ENCODE assay signal across 10 mouse cellular contexts in the genomic region with DNA sequence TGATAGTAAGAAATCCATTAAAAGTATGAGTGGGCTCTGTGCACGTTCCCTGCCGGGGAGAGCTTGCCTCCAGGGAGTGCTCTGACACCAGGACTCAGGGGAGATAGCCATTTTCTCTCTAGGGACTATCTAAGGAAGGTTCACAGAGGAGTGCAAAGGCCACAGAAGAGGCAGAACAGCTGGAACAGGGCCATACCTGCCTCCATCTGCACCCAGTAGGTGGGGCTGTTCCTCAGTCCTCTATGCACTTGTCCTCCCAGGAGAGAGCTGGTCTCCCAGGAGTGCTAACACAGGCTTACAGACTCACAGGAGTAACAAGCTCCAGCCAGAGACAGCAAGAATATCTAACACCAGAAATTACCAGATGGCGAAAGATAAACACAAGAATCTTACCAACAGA.
A peak's percentile ranks its signal among the peaks of the same experiment; 100 is the strongest.
DNase-seq lines count a peak whose midpoint lies in the region; ATAC-seq and TF ChIP-seq lines count a peak whose summit lies in the region.
"Had no signal": no experiment of that assay in that cellular context is flagged by ENCODE, and none has a peak within 500 bp of the region (broad histone marks: within the 10 kb centered on the region; RNA-seq: fewer than 3 reads in every experiment).

No protein-coding gene starts in this region.

- DNase-seq in liver, adult 2 months (ENCODE audit: extremely low read depth, low read depth, low spot score) = peak; percentile 49
- DNase-seq in adrenal gland, adult 8-10 months = peak; percentile 20
- peak; percentile 6 to 11 for DNase-seq in gastrocnemius, adult 8-10 months (ENCODE audit: low spot score in 2 of 2)
- peak; percentile 11 for DNase-seq in kidney, postnatal 0 days (ENCODE audit: low spot score)
- DNase-seq in ovary, postnatal 14 days (ENCODE audit: low spot score) = peak; percentile 28
- DNase-seq in forebrain, embryonic 14.5 days (ENCODE audit: low spot score) = no peak
- DNase-seq in limb, embryonic 10.5 days (ENCODE audit: low spot score) = no peak

- 67% methylated on average over 3 of the region's 3 CpGs for WGBS in liver, adult 2 months
- WGBS in liver, embryonic 12.5 days (ENCODE audit: insufficient replicate concordance) = 59% methylated on average over 3 of the region's 3 CpGs
- WGBS in kidney, postnatal 0 days = 68% methylated on average over 3 of the region's 3 CpGs
- 76% methylated on average over 3 of the region's 3 CpGs for WGBS in forebrain, embryonic 14.5 days
- 72% methylated on average over 3 of the region's 3 CpGs for WGBS in limb, embryonic 10.5 days

- no peaks in the 10 kb centered on the region for H3K9me3 ChIP-seq in liver, embryonic 12.5 days (replicated peaks)
- H3K9me3 ChIP-seq in kidney, postnatal 0 days (replicated peaks; ENCODE audit: low read length) = no peaks in the 10 kb centered on the region
- H3K9me3 ChIP-seq in forebrain, embryonic 14.5 days (replicated peaks; ENCODE audit: control insufficient read depth, low read length) = no peaks in the 10 kb centered on the region
- no peaks in the 10 kb centered on the region for H3K9me3 ChIP-seq in limb, embryonic 10.5 days (replicated peaks)
- H3K9me3 ChIP-seq: heart, embryonic 15.5 days; megakaryocyte, embryonic 14.5 days had no signal

- H3K36me3 ChIP-seq in liver, adult 2 months (ENCODE audit: control insufficient read depth, insufficient read depth, low read length) = no peaks in the 10 kb centered on the region
- H3K36me3 ChIP-seq in liver, embryonic 12.5 days = no peaks in the 10 kb centered on the region
- no peaks in the 10 kb centered on the region for H3K36me3 ChIP-seq in kidney, postnatal 0 days (ENCODE audit: insufficient read depth, low read length)
- no peaks in the 10 kb centered on the region for H3K36me3 ChIP-seq in forebrain, embryonic 14.5 days (ENCODE audit: control insufficient read depth, insufficient read depth, low read length)
- H3K36me3 ChIP-seq in limb, embryonic 10.5 days = no peaks in the 10 kb centered on the region
- H3K36me3 ChIP-seq: heart, embryonic 15.5 days had no signal

- no peaks in the 10 kb centered on the region for H3K79me2 ChIP-seq in liver, adult 2 months (ENCODE audit: control insufficient read depth, insufficient read depth, low read length)

- H3K9ac ChIP-seq in liver, adult 2 months (ENCODE audit: low read depth, low read length) = no peak overlapping the region
- H3K9ac ChIP-seq in liver, embryonic 12.5 days = no peak overlapping the region
- H3K9ac ChIP-seq in kidney, postnatal 0 days (ENCODE audit: low read depth, low read length) = no peak overlapping the region
- no peak overlapping the region for H3K9ac ChIP-seq in forebrain, embryonic 14.5 days (ENCODE audit: low read length)
- H3K9ac ChIP-seq: heart, embryonic 15.5 days had no signal

- no peak overlapping the region for H3K4me3 ChIP-seq in liver, adult 2 months (ENCODE audit: insufficient read depth, low read depth, low read length)
- no peak overlapping the region for H3K4me3 ChIP-seq in liver, embryonic 12.5 days
- H3K4me3 ChIP-seq in kidney, postnatal 0 days (replicated peaks; ENCODE audit: low read depth, low read length) = no peak overlapping the region
- H3K4me3 ChIP-seq in forebrain, embryonic 14.5 days (ENCODE audit: low read depth, low read length) = no peak overlapping the region
- H3K4me3 ChIP-seq in limb, embryonic 10.5 days = no peak overlapping the region
- H3K4me3 ChIP-seq: heart, embryonic 15.5 days; megakaryocyte, embryonic 14.5 days had no signal

- no peak for TF ChIP-seq POLR2A in liver, adult 2 months (IDR thresholded peaks at IDR 0.05; ENCODE audit: extremely low read depth, insufficient read depth, low read length)

- no peaks in the 10 kb centered on the region for H3K27me3 ChIP-seq in liver, adult 2 months (ENCODE audit: control insufficient read depth, insufficient read depth, low read length)
- no peaks in the 10 kb centered on the region for H3K27me3 ChIP-seq in liver, embryonic 12.5 days (replicated peaks)
- H3K27me3 ChIP-seq in kidney, postnatal 0 days (ENCODE audit: insufficient read depth, low read length) = no peaks in the 10 kb centered on the region
- no peaks in the 10 kb centered on the region for H3K27me3 ChIP-seq in forebrain, embryonic 14.5 days (replicated peaks; ENCODE audit: control insufficient read depth, insufficient read depth, low read length)
- H3K27me3 ChIP-seq in limb, embryonic 10.5 days (ENCODE audit: low read depth, poor library complexity, severe bottlenecking) = no peaks in the 10 kb centered on the region
- H3K27me3 ChIP-seq: heart, embryonic 15.5 days; megakaryocyte, embryonic 14.5 days had no signal

- no peak for ATAC-seq in liver, embryonic 12.5 days
- no peak; the same call in 1 of the 2 replicates for ATAC-seq in kidney, postnatal 0 days (replicated peaks; ENCODE audit: low FRiP score, low read depth)
- no peak for ATAC-seq in forebrain, embryonic 14.5 days

- peak; percentile 59 for TF ChIP-seq CTCF in liver, adult 2 months (IDR thresholded peaks at IDR 0.05; ENCODE audit: low read depth, low read length)
- TF ChIP-seq CTCF in kidney, postnatal 0 days (IDR thresholded peaks at IDR 0.05; ENCODE audit: low read depth) = peak; percentile 62

- H3K4me1 ChIP-seq in liver, adult 2 months (ENCODE audit: control insufficient read depth, insufficient read depth, low read length) = no peaks in the 10 kb centered on the region
- no peaks in the 10 kb centered on the region for H3K4me1 ChIP-seq in liver, embryonic 12.5 days
- H3K4me1 ChIP-seq in kidney, postnatal 0 days (replicated peaks; ENCODE audit: insufficient read depth, low read length) = no peaks in the 10 kb centered on the region
- no peaks in the 10 kb centered on the region for H3K4me1 ChIP-seq in forebrain, embryonic 14.5 days (ENCODE audit: control insufficient read depth, insufficient read depth, low read length)
- no peaks in the 10 kb centered on the region for H3K4me1 ChIP-seq in limb, embryonic 10.5 days
- H3K4me1 ChIP-seq: heart, embryonic 15.5 days had no signal

- no peak overlapping the region for H3K4me2 ChIP-seq in liver, embryonic 12.5 days
- no peak overlapping the region for H3K4me2 ChIP-seq in kidney, postnatal 0 days (ENCODE audit: low read length)
- H3K4me2 ChIP-seq in forebrain, embryonic 14.5 days (ENCODE audit: low read length) = no peak overlapping the region
- H3K4me2 ChIP-seq: heart, embryonic 15.5 days had no signal

- H3K27ac ChIP-seq in liver, adult 2 months (replicated peaks; ENCODE audit: insufficient read depth, low read depth, low read length) = no peak overlapping the region
- H3K27ac ChIP-seq in liver, embryonic 12.5 days = no peak overlapping the region
- H3K27ac ChIP-seq in kidney, postnatal 0 days = no peak overlapping the region
- no peak overlapping the region for H3K27ac ChIP-seq in forebrain, embryonic 14.5 days (ENCODE audit: low read depth, low read length)
- no peak overlapping the region for H3K27ac ChIP-seq in limb, embryonic 10.5 days
- H3K27ac ChIP-seq: heart, embryonic 15.5 days had no signal

Comparison
In these comparisons a context has a peak if more than half of its experiments do, and no peak if none do; other contexts are left out.
1. DNase-seq: peak in liver, adult 2 months (single experiment), adrenal gland, adult 8-10 months (single experiment), gastrocnemius, adult 8-10 months (2 of 2), kidney, postnatal 0 days (single experiment) and ovary, postnatal 14 days (single experiment); none in forebrain, embryonic 14.5 days (single experiment) and limb, embryonic 10.5 days (single experiment).